Mouse (Mus musculus): ENCODE data around the gene Clstn3. TPM values are rescaled to one million over a fixed set of nuclear protein-coding genes. Genes with fewer than 3 reads are reported as not detected.
"Not testable (repeated sequence)": the region's sequence is repeated elsewhere in the genome, so short reads cannot be mapped to it uniquely, and the experiment has no call there.

Clstn3 gene
- polyA plus RNA-seq (2015; fragmentation: Nextera tagmentation; extraction: Ambion mirVana) = 1.1 and 1.9 TPM in 2 replicates

- Histone ChIP-seq H3K9me3 (no peaks in the 10 kb centered on the region), H3K27ac (replicated peaks) (no peak within 1 kb of the TSS), H3K4me3 (peak within 1 kb of the TSS; percentile 59), H3K4me1 (peaks cover 14% of the 10 kb centered on the region), H3K4me2 (peak within 1 kb of the TSS; percentile 92), H3K9ac (peak within 1 kb of the TSS; percentile 81), H3K36me3 (no peaks in the 10 kb centered on the region), H3K27me3 (replicated peaks) (peaks cover 40% of the 10 kb centered on the region)
- ATAC-seq (ENCODE audit: extremely low read depth, insufficient number of reproducible peaks, low FRiP score, low TSS enrichment) = peak; percentile 80
- WGBS = 8% methylated on average over 27 of the region's 27 CpGs
Measured at GRCm38 (mm10) chr6:124464305-124465271, at the start of gene Clstn3. Gene Clstn3, minus strand, starts transcription at chr6:124464794.

DNA sequence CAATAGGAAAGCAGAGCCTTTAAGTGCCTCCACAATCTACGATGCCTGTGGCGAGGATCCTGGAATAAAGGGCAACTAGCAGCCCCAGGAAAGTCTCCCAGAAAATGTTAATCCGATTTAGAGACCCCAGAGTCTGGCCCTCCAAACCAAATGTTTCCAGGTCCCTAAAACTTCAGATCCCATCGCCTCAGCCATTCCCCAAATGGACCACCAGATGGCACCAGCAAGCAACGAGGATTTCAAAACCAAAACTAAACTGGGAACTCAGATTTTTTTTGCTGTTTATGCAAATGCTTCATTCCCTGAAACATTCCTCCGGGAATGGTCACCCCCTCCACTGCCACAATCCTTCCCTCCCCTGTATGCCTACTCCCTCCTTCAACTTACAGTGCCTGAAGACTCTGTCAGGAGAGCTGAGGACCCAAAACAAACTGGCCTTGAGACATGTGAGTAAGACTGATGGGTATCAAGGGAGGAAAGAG lies 47.8 kb upstream of the Clstn3 start, which contains the start of gene C1ra:
Gene C1ra (plus strand): TSS at position 51 of the 482 bp plus-strand sequence.
- peak within 1 kb of the TSS; percentile 70 for H3K4me2 ChIP-seq
- H3K9me3 ChIP-seq = no peaks in the 10 kb centered on the region
- ATAC-seq (ENCODE audit: extremely low read depth, insufficient number of reproducible peaks, low FRiP score, low TSS enrichment) = no peak
- peak within 1 kb of the TSS; percentile 69; the same call in 1 of the 2 replicates for H3K9ac ChIP-seq
- no peaks in the 10 kb centered on the region for H3K36me3 ChIP-seq
- WGBS = 2% methylated on average over 6 of the region's 6 CpGs
- H3K27ac ChIP-seq (replicated peaks) = no peak within 1 kb of the TSS
- no peaks in the 10 kb centered on the region for H3K27me3 ChIP-seq (replicated peaks)
- H3K4me3 ChIP-seq = peak within 1 kb of the TSS; percentile 40
- no peaks in the 10 kb centered on the region for H3K4me1 ChIP-seq

DNA sequence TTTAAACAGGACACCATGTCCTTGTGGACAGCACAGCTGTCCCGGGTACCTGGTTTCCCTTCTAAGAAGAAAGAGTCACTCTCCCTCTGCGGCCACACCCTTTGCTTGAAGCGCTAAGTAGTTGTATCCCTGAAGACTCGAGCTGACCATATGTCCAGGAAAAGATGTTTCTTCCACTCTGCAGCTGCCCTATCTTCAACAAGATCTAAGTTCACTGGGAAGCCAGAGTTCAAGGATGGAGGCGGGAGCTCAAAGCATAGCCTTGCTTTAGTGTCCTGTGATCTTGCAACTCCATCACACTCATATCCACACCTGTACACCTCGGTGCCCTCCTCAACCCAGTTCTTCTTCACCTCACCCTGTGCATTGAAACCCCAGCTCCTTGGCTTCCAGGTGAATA lies 47.3 kb upstream of the Clstn3 start:
- Histone ChIP-seq H3K4me2 (no peak overlapping the region), H3K27ac (replicated peaks) (no peak overlapping the region), H3K36me3 (no peaks in the 10 kb centered on the region), H3K9ac (no peak overlapping the region), H3K9me3 (no peaks in the 10 kb centered on the region), H3K27me3 (replicated peaks) (no peaks in the 10 kb centered on the region), H3K4me1 (no peaks in the 10 kb centered on the region), H3K4me3 (no peak overlapping the region)
- WGBS = 56% methylated on average over 6 of the region's 6 CpGs
- no peak for ATAC-seq (ENCODE audit: extremely low read depth, insufficient number of reproducible peaks, low FRiP score, low TSS enrichment)

- not testable (repeated sequence) for H3K9me3 ChIP-seq; H3K27me3 ChIP-seq (replicated peaks); H3K4me3 ChIP-seq; H3K36me3 ChIP-seq; H3K9ac ChIP-seq; ATAC-seq (ENCODE audit: extremely low read depth, insufficient number of reproducible peaks, low FRiP score, low TSS enrichment); H3K4me1 ChIP-seq; H3K4me2 ChIP-seq; H3K27ac ChIP-seq (replicated peaks)
- 75% methylated on average over 5 of the region's 5 CpGs for WGBS
Measured at GRCm38 (mm10) chr6:124509192-124509591, 44.6 kb upstream of the Clstn3 start.

DNA sequence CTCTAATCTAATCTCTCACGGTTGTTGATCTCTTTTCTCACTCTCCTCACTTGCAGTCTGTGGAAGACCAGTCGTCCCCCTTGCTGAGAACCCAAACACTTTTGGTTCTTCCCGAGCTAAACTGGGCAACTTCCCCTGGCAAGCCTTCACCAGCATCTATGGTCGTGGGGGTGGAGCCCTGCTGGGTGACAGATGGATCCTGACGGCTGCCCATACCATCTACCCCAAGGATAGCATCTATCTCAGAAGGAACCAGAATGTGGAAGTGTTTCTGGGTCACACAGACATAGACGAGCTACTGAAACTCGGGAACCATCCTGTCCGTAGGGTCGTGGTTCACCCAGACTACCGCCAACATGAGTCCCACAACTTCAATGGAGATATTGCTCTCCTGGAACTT lies 43.7 kb upstream of the Clstn3 start:
- Histone ChIP-seq H3K27ac (replicated peaks) (no peak overlapping the region), H3K36me3 (no peaks in the 10 kb centered on the region), H3K9me3 (no peaks in the 10 kb centered on the region), H3K9ac (no peak overlapping the region), H3K4me3 (no peak overlapping the region), H3K4me2 (no peak overlapping the region), H3K4me1 (no peaks in the 10 kb centered on the region), H3K27me3 (replicated peaks) (no peaks in the 10 kb centered on the region)
- 58% methylated on average over 10 of the region's 10 CpGs for WGBS
- no peak for ATAC-seq (ENCODE audit: extremely low read depth, insufficient number of reproducible peaks, low FRiP score, low TSS enrichment)

GRCm38 (mm10) chr6:124506991-124507390 lies 42.4 kb upstream of the Clstn3 start:
- ATAC-seq (ENCODE audit: extremely low read depth, insufficient number of reproducible peaks, low FRiP score, low TSS enrichment) = no peak
- no peaks in the 10 kb centered on the region for H3K27me3 ChIP-seq (replicated peaks)
- 74% methylated on average over 6 of the region's 6 CpGs for WGBS
- H3K36me3 ChIP-seq = no peaks in the 10 kb centered on the region
- H3K4me3 ChIP-seq = no peak overlapping the region
- H3K27ac ChIP-seq (replicated peaks) = no peak overlapping the region
- H3K4me2 ChIP-seq = no peak overlapping the region
- H3K9ac ChIP-seq = no peak overlapping the region
- H3K9me3 ChIP-seq = no peaks in the 10 kb centered on the region
- H3K4me1 ChIP-seq = no peaks in the 10 kb centered on the region

DNA sequence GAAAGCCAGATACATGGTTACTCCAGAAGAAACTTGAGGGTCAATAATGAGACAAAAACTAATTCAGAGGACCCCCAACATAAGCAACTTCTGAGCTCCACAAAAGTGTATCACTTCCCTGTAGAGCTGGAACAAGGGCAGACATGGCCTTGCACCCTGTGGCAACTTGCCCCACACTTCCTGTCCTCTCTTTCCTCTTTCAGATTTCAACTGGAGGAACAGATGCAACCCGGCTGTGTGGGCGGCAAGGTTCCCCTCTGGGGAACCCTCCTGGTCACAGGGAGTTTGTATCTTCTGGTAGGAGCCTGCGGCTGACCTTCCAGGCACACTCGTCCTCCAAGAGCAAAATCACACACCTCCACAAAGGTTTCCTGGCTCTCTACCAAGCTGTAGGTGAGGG lies 40.4 kb upstream of the Clstn3 start:
- Histone ChIP-seq H3K9ac (no peak overlapping the region), H3K4me2 (no peak overlapping the region), H3K36me3 (no peaks in the 10 kb centered on the region), H3K27ac (replicated peaks) (no peak overlapping the region), H3K4me1 (no peaks in the 10 kb centered on the region), H3K27me3 (replicated peaks) (no peaks in the 10 kb centered on the region), H3K4me3 (no peak overlapping the region), H3K9me3 (no peaks in the 10 kb centered on the region)
- WGBS = 47% methylated on average over 4 of the region's 4 CpGs
- no peak for ATAC-seq (ENCODE audit: extremely low read depth, insufficient number of reproducible peaks, low FRiP score, low TSS enrichment)

- Histone ChIP-seq H3K36me3 (no peaks in the 10 kb centered on the region), H3K4me3 (no peak overlapping the region), H3K27ac (replicated peaks) (no peak overlapping the region), H3K9me3 (no peaks in the 10 kb centered on the region), H3K4me2 (no peak overlapping the region), H3K9ac (no peak overlapping the region), H3K4me1 (no peaks in the 10 kb centered on the region), H3K27me3 (replicated peaks) (no peaks in the 10 kb centered on the region)
- ATAC-seq (ENCODE audit: extremely low read depth, insufficient number of reproducible peaks, low FRiP score, low TSS enrichment) = no peak
- WGBS = 74% methylated on average over 5 of the region's 5 CpGs
Measured at GRCm38 (mm10) chr6:124502021-124502420, 37.4 kb upstream of the Clstn3 start.

DNA sequence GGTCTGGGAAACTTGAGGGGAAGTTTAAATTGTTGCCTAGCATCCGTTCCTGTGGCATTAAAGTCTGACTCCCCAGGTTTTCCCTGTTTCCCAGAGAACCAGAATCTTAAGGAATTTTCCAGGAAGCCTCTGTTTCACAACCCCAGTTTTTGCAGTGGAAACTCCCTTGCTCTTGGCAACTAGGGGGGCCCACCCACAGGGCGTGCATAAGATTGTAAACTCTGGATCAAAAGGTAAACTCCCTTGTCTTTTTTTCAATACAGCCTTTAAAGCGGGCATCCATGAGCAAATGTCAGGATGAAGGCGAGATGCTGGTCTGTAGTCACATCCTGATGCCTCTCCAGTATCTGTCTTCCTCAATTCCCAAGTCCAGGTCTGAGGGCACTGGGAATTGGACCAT lies 36.9 kb upstream of the Clstn3 start:
- no peak overlapping the region for H3K27ac ChIP-seq (replicated peaks)
- H3K4me1 ChIP-seq = no peaks in the 10 kb centered on the region
- no peak for ATAC-seq (ENCODE audit: extremely low read depth, insufficient number of reproducible peaks, low FRiP score, low TSS enrichment)
- no peak overlapping the region for H3K9ac ChIP-seq
- H3K27me3 ChIP-seq (replicated peaks) = no peaks in the 10 kb centered on the region
- no peak overlapping the region for H3K4me2 ChIP-seq
- H3K4me3 ChIP-seq = no peak overlapping the region
- 67% methylated on average over 4 of the region's 4 CpGs for WGBS
- H3K9me3 ChIP-seq = no peaks in the 10 kb centered on the region
- H3K36me3 ChIP-seq = no peaks in the 10 kb centered on the region

GRCm38 (mm10) chr6:124499914-124500566 lies 35.4 kb upstream of the Clstn3 start:
- WGBS = 39% methylated on average over 10 of the region's 10 CpGs
- ATAC-seq (ENCODE audit: extremely low read depth, insufficient number of reproducible peaks, low FRiP score, low TSS enrichment) = no peak
- Histone ChIP-seq H3K36me3 (no peaks in the 10 kb centered on the region), H3K4me1 (no peaks in the 10 kb centered on the region), H3K4me3 (no peak overlapping the region), H3K27me3 (replicated peaks) (no peaks in the 10 kb centered on the region), H3K9me3 (no peaks in the 10 kb centered on the region), H3K27ac (replicated peaks) (no peak overlapping the region), H3K9ac (no peak overlapping the region), H3K4me2 (no peak overlapping the region)

- no peak overlapping the region for H3K9ac ChIP-seq
- no peaks in the 10 kb centered on the region for H3K36me3 ChIP-seq
- no peak for ATAC-seq (ENCODE audit: extremely low read depth, insufficient number of reproducible peaks, low FRiP score, low TSS enrichment)
- H3K4me2 ChIP-seq = no peak overlapping the region
- peaks cover 2% of the 10 kb centered on the region; the same call in 1 of the 2 replicates for H3K4me1 ChIP-seq
- no peaks in the 10 kb centered on the region for H3K27me3 ChIP-seq (replicated peaks)
- H3K4me3 ChIP-seq = no peak overlapping the region
- H3K27ac ChIP-seq (replicated peaks) = no peak overlapping the region
- no peaks in the 10 kb centered on the region for H3K9me3 ChIP-seq
- WGBS = 81% methylated on average over 5 of the region's 5 CpGs
Measured at GRCm38 (mm10) chr6:124496054-124496453, 31.5 kb upstream of the Clstn3 start.
